Mouse (Mus musculus) embryonic facial prominence, embryonic 11.5 days (tissue): Measurements from ENCODE around the gene Trabd. TPM values are rescaled to one million over a fixed set of nuclear protein-coding genes. Genes with fewer than 3 reads are reported as not detected.

Experiments
- ATAC-seq: fragments of 200-750 bp; cut with Nextera tagmentation; replicated peaks from 2 replicates; pipeline ENCODE4 v1.8.0; 2017; ENCODE audit warnings: low read depth; ENCODE audit not compliant: insufficient number of reproducible peaks, low FRiP score, low TSS enrichment
- DNase-seq: peaks from one replicate; pipeline ENCODE4 v3.0.0-alpha.2; 2015; ENCODE audit warnings: low spot score
- H3K27ac ChIP-seq: fragments of 300-500 bp; sonication (generic); replicated peaks from 2 replicates; pipeline ENCODE4 v1.5.1; 2014; ENCODE audit warnings: mild to moderate bottlenecking, low read depth, low read length, control low read depth
- H3K27me3 ChIP-seq: fragments of 300-500 bp; sonication (generic); 2 replicates; pipeline ENCODE4 v1.6.1; 2014; ENCODE audit warnings: mild to moderate bottlenecking, low read length, moderate library complexity, mixed read lengths; ENCODE audit not compliant: control insufficient read depth, insufficient read depth
- H3K36me3 ChIP-seq: fragments of 300-500 bp; sonication (generic); replicated peaks from 2 replicates; pipeline ENCODE4 v1.6.1; 2014; ENCODE audit warnings: low read depth, mild to moderate bottlenecking, low read length, moderate library complexity, mixed read lengths; ENCODE audit not compliant: control insufficient read depth, insufficient read depth
- H3K4me1 ChIP-seq: fragments of 300-500 bp; sonication (generic); 2 replicates; pipeline ENCODE4 v1.6.1; 2014; ENCODE audit warnings: low read length, mixed read lengths; ENCODE audit not compliant: control insufficient read depth, insufficient read depth
- H3K4me2 ChIP-seq: fragments of 300-500 bp; sonication (generic); 2 replicates; pipeline ENCODE4 v1.6.1; 2014; ENCODE audit warnings: low read depth, mild to moderate bottlenecking, control low read depth, low read length, moderate library complexity
- H3K4me3 ChIP-seq: fragments of 300-500 bp; sonication (generic); 2 replicates; pipeline ENCODE4 v1.5.1; 2014; ENCODE audit warnings: low read depth, low read length, control low read depth
- H3K9ac ChIP-seq: fragments of 300-500 bp; sonication (generic); replicated peaks from 2 replicates; pipeline ENCODE4 v1.6.1; 2014; ENCODE audit warnings: mild to moderate bottlenecking, control low read depth, low read length
- H3K9me3 ChIP-seq: fragments of 300-500 bp; sonication (generic); replicated peaks from 2 replicates; pipeline ENCODE4 v1.6.1; 2016; ENCODE audit warnings: mild to moderate bottlenecking, low read length, inconsistent platforms, mixed read lengths; ENCODE audit not compliant: control insufficient read depth
- WGBS: fragments of 180-500 bp; shearing (Covaris S2); extraction: QIAGEN DNeasy Blood & Tissue Kit; methylation state at CpG from one replicate; pipeline ENCODE4 v1.1.7; 2014; 5-methylcytosine and 5-hydroxymethylcytosine counted together
- polyA plus RNA-seq: library from polyadenylated mRNA; unstranded; fragments of >200 nt; fragmentation: Nextera tagmentation; extraction: Ambion mirVana; gene quantifications from 2 replicates; pipeline ENCODE4 v1.2.1, GENCODE M21; 2014

Trabd gene
- polyA plus RNA-seq, 1 experiment from 2014 or later: 43.6 TPM

DNA sequence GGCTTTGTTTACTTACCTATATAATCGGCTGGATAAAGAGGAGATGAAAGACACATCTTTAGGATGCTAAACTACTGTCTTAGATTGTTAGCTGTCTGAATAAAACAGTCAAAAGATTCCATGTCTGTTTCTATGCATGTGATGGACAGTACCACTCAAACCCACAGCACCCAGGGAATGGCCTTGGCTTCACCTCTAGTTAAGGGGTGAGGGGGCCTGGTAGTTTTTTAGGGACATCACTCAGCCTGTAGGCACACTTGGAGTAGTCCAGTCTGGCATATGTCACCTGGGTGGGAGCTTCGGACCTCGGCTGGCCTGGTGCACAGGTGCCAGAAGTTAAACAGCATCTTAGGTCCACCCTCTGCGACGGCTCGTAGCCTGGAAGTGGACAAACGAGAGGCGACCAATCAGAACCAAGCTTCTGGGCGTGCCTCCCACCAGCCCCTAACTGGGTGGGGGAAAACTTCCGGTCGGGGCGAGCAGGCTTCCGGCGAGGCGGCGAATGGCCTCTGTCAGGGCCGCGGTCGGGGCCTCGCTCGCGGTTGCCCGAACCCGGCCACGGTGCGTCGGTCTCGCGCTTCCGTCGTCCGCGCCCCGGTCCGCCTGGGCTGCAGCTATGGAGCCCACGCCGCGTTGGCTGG, 13.8 kb downstream of the Trabd start, which contains the start of gene Selenoo:
Gene Selenoo (plus strand): TSS at position 478 of the 641 bp plus-strand sequence.
- H3K36me3 ChIP-seq: peaks cover 4% of the 10 kb centered on the region
- WGBS: 2% methylated on average over 38 of the region's 38 CpGs

DNA sequence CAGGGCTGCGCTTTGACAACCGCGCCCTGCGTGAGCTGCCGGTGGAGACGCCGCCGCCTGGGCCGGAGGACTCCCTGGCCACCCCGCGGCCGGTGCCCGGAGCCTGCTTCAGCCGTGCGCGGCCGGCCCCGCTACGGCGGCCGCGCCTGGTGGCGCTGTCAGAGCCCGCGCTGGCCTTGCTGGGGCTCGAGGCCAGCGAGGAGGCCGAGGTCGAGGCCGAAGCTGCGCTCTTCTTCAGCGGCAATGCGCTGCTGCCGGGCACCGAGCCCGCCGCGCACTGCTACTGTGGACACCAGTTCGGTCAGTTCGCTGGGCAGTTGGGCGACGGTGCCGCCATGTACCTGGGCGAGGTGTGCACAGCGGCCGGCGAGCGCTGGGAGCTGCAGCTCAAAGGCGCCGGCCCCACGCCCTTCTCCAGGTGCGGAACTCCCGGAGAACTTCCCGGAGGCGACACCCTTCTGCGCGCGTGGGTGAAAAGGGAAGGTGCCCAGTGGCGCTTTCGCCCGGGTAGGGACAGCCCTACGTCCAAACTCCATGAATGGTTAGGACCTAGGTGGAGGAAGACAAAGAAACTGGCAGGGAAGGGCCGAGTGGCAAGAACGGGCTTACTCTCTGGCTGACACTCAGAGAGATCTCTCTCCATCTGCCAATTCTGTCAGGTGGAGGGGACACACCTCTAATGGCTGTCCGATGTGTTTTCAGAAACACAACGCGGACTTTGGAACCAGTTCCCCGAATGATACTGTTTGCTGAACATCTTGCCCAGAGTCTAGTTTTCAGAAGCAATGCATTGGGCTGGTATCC, 14.5 kb downstream of the Trabd start:
- Histone ChIP-seq H3K36me3 (peaks cover 4% of the 10 kb centered on the region), H3K9me3 (no peaks in the 10 kb centered on the region)
- ATAC-seq: no peak

More for the DNA sequence above, 13.8 kb downstream of the Trabd start, which contains the start of gene Selenoo:
- Histone ChIP-seq H3K4me1 (no peaks in the 10 kb centered on the region), H3K27me3 (no peaks in the 10 kb centered on the region), H3K9ac (peak within 1 kb of the TSS; percentile 93), H3K4me3 (peak within 1 kb of the TSS; percentile 99), H3K27ac (peak within 1 kb of the TSS; percentile 52; the same call in 1 of the 2 replicates), H3K4me2 (peak within 1 kb of the TSS; percentile 98), H3K9me3 (no peaks in the 10 kb centered on the region)
- ATAC-seq (peak; percentile 91), DNase-seq (peak; percentile 94)

DNA sequence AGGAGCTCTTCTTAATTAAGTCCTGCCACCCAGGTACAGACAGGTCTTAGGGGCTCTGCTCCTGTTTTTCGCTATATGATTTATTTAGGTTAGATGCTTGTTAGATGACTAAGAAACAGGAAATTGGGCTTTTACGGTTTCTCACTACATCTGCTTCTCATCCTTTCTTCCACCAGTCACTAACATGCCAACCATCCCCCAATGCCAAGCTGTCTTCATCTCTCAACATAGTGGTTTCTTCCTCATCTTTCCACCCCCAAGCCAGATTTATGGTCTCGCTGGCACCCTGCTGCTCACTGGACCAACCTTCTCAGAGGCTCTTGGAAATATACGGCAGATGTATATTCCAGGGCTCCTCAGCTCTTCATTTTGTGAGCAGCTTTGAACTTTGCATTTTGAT, 15.7 kb downstream of the Trabd start:
- H3K36me3 ChIP-seq: peaks cover 6% of the 10 kb centered on the region
- no peaks in the 10 kb centered on the region for H3K9me3 ChIP-seq
- no peaks in the 10 kb centered on the region for H3K4me1 ChIP-seq
- H3K4me3 ChIP-seq: no peak overlapping the region
- H3K27ac ChIP-seq: no peak overlapping the region
- H3K4me2 ChIP-seq: no peak overlapping the region
- DNase-seq (no peak), ATAC-seq (no peak)
- H3K9ac ChIP-seq: no peak overlapping the region
- 83% methylated on average over 4 of the region's 4 CpGs for WGBS
- H3K27me3 ChIP-seq: no peaks in the 10 kb centered on the region

More for the DNA sequence above, 14.5 kb downstream of the Trabd start:
- WGBS: 3% methylated on average over 68 of the region's 68 CpGs
- H3K4me2 ChIP-seq: peak overlapping the region; percentile 98
- H3K4me1 ChIP-seq: no peaks in the 10 kb centered on the region
- H3K4me3 ChIP-seq: peak overlapping the region; percentile 99
- no peaks in the 10 kb centered on the region for H3K27me3 ChIP-seq
- peak overlapping the region; percentile 93 for H3K9ac ChIP-seq
- H3K27ac ChIP-seq: peak overlapping the region; percentile 52; the same call in 1 of the 2 replicates
- DNase-seq: no peak

DNA sequence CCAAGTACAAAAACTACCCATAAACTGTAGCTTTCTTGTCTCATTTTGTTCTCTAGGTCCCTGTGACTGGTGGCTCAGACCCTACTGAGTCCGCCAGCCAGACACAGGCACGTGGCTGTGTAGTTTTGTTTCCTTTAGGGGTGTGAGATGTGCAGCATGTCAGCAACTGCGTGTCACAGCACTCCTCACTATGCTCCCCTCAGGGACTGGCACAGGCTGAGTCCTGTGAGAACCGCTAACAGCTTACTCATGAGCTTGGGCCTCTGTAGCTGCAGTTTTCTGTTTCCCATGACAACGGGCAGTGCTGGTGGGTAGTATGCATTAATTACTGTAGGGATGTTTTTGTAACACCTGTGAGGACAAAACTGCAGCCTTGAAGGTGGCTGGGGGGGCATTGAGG, 17.3 kb downstream of the Trabd start:
- Histone ChIP-seq H3K9me3 (no peaks in the 10 kb centered on the region), H3K9ac (no peak overlapping the region), H3K4me1 (no peaks in the 10 kb centered on the region), H3K27me3 (no peaks in the 10 kb centered on the region), H3K36me3 (peaks cover 6% of the 10 kb centered on the region), H3K4me2 (no peak overlapping the region), H3K4me3 (no peak overlapping the region), H3K27ac (no peak overlapping the region)
- ATAC-seq: no peak
- DNase-seq: no peak
- WGBS: 84% methylated on average over 5 of the region's 5 CpGs

DNA sequence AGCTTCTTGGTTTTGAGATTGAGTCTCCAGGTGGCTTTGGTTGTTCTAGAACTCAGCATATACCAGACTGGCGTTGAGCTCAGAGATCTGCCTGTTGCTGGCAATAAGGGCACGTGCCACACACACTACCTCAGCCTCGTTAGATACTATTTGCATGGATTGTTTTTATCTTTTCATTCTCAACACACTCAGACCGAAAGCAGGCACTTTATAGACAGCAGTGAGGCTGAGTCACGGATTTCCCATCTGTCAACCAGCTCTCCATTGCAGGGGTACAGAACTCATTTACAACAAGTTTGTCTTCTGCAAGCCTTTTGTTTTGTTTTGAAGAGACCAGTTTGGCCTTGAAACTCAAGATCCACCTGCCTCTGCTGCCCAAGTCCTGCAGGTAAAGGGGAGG, 22.5 kb downstream of the Trabd start:
- ATAC-seq: no peak

DNA sequence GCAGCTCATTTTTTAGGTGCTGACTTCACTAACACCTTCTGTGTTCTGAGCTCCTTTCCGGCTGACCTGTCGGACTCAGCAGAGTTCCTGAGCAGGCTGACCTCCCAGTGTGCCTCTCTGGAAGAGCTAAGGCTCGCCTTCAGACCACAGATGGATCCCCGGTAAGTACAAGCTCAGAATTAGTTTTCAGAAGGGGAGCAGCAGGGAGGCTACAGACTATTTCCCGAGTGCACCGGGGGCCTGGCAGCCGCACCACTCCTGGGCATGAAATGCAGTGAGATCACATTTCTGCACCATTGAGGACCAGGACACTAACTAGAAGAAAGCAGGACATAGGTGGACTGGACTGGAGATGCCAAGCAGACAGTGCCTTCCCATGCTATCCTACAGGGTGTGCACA, 23.7 kb downstream of the Trabd start:
- H3K4me1 ChIP-seq: no peaks in the 10 kb centered on the region
- H3K4me3 ChIP-seq: no peak overlapping the region
- ATAC-seq (no peak), DNase-seq (no peak)
- no peak overlapping the region for H3K9ac ChIP-seq
- no peaks in the 10 kb centered on the region for H3K9me3 ChIP-seq
- no peak overlapping the region for H3K27ac ChIP-seq
- WGBS: 86% methylated on average over 7 of the region's 7 CpGs
- peaks cover 18% of the 10 kb centered on the region for H3K36me3 ChIP-seq
- H3K27me3 ChIP-seq: no peaks in the 10 kb centered on the region
- no peak overlapping the region for H3K4me2 ChIP-seq

More for the DNA sequence above, 22.5 kb downstream of the Trabd start:
- H3K4me3 ChIP-seq: no peak overlapping the region
- H3K4me2 ChIP-seq: no peak overlapping the region
- no peak for DNase-seq
- H3K9me3 ChIP-seq: no peaks in the 10 kb centered on the region
- H3K4me1 ChIP-seq: no peaks in the 10 kb centered on the region
- peaks cover 18% of the 10 kb centered on the region for H3K36me3 ChIP-seq
- no peaks in the 10 kb centered on the region for H3K27me3 ChIP-seq
- WGBS: 91% methylated on average over 5 of the region's 5 CpGs
- no peak overlapping the region for H3K27ac ChIP-seq
- no peak overlapping the region for H3K9ac ChIP-seq

DNA sequence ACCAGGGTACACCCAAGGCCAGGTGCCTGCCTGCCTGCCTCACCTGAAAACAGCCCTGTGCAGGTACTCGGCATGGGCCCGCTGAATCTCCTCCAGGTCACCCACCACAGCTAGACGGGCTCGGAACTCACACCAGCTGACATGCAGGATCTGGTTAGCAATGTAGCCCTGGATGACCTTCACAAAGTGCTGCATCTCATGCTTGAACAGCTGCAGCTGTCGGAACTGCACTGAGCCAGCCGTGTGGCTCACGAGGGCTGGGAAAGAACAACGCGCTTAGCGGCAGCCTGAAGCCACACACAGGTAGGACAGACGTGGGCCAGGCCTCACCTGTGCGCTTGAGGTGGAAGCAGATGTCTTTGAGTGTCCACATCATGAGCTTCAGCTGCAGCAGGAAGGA, 25.9 kb downstream of the Trabd start:
- H3K4me1 ChIP-seq: no peaks in the 10 kb centered on the region
- H3K4me2 ChIP-seq: no peak overlapping the region
- no peak overlapping the region for H3K27ac ChIP-seq
- DNase-seq (no peak), ATAC-seq (no peak)
- H3K4me3 ChIP-seq: no peak overlapping the region
- no peak overlapping the region for H3K9ac ChIP-seq
- 91% methylated on average over 12 of the region's 12 CpGs for WGBS
- H3K36me3 ChIP-seq: peaks cover 15% of the 10 kb centered on the region
- no peaks in the 10 kb centered on the region for H3K27me3 ChIP-seq
- H3K9me3 ChIP-seq: no peaks in the 10 kb centered on the region

DNA sequence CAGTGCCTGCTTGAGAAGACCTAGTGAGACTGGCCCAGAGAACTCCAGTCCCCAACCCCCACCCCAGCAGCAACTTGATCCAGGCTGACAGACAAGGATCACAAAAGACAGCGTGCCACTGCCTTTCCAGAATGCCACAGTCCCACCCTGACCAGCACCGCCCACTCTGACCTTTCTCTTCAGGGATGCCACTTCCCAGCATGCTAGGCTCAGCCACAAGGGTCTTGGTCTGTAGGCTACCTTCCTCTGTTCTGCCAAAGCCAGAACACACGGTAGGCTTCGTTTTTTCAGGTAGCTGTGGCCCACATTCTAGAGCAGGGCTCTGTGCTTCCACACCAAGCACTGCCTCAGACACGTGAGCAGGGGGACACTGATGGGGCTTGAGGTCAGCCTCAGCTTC, 27.7 kb downstream of the Trabd start:
- no peak for DNase-seq
- H3K36me3 ChIP-seq: peaks cover 15% of the 10 kb centered on the region

More for the DNA sequence above, 27.7 kb downstream of the Trabd start:
- no peak overlapping the region for H3K4me3 ChIP-seq
- WGBS: 72% methylated on average over 5 of the region's 5 CpGs
- no peaks in the 10 kb centered on the region for H3K4me1 ChIP-seq
- H3K4me2 ChIP-seq: no peak overlapping the region
- no peaks in the 10 kb centered on the region for H3K27me3 ChIP-seq
- H3K27ac ChIP-seq: no peak overlapping the region
- ATAC-seq: no peak; the same call in 1 of the 2 replicates
- no peaks in the 10 kb centered on the region for H3K9me3 ChIP-seq
- no peak overlapping the region for H3K9ac ChIP-seq
